Mouse (Mus musculus): ENCODE measurements around the gene Ube2dnl2. TPM values are rescaled to one million over a fixed set of nuclear protein-coding genes. Genes with fewer than 3 reads are reported as not detected.

Gene Ube2dnl2
- not detected in 4 replicates for total RNA-seq (2023; ENCODE audit: inconsistent age)

DNA sequence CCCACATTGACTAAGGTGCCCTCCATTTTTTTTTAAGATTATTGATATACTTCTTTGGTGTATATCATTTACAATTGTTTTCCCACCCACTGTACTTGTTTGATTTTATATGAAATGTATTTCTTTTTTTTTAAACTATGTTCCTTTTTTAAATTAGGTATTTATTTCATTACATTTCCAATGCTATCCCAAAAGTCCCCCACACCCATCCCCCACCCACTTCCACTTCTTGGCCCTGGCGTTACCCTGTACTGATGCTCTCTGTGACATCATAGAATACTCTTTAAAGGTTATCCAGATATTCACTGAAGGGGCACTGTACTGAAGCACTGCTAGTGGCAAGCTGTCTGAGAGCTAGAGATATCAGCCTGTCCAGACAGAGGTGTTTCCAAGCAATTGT lies at the start of gene Ube2dnl2:
Gene Ube2dnl2, plus strand, starts transcription at position 301 of the 400 bp plus-strand sequence.

DNA sequence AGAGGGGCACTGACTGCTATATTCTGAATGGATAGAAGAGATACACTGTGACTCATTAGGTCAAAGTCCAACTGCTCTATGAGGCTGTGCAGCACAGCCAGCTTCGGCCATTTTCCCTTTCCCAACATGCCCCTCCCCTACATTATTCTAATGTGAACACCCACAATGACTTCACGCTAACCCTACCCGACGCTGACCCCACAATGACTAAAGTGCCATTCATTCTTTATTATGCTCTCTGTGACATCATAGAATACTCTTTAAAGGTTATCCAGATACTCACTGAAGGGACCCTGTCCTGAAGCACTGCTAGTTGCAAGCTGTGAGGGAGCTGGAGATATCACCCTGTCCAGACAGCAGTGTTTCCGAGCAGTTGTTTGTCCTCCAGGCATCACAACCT lies 2.7 kb upstream of the Ube2dnl2 start, which contains the start of gene Ube2dnl1:
Gene Ube2dnl1, plus strand, starts transcription at position 301 of the 400 bp plus-strand sequence.

Other genes starting within 250 kb of the Ube2dnl2 start
- gene Ube2dnl1, start 2.6 kb upstream of the Ube2dnl2 start, total RNA-seq (2023; ENCODE audit: inconsistent age): not detected in 4 replicates

Data from B cell, adult (primary cell).